Mouse (Mus musculus): ENCODE data around the gene Wnt10b. TPM values are rescaled to one million over a fixed set of nuclear protein-coding genes. Genes with fewer than 3 reads are reported as not detected.

Gene Wnt10b
- 0.30 and 0.65 TPM in 2 replicates for polyA plus RNA-seq (2012; rRNA removed)

GRCm38 (mm10) chr15:98777762-98778161 is at the start of gene Wnt10b:
TSS of gene Wnt10b (minus strand) at chr15:98778150.

GRCm38 (mm10) chr15:98809390-98809789 is 31.4 kb upstream of the Wnt10b start, which contains the start of gene Ddn:
TSS of gene Ddn (minus strand) at chr15:98809490.

GRCm38 (mm10) chr15:98789661-98790535 is 11.9 kb upstream of the Wnt10b start, which contains the start of gene Wnt1:
TSS of gene Wnt1 (plus strand) at chr15:98789857.

GRCm38 (mm10) chr15:98762670-98763529 is 15.1 kb downstream of the Wnt10b start, which contains the start of gene Arf3:
TSS of gene Arf3 (minus strand) at chr15:98763214.

GRCm38 (mm10) chr15:98727443-98728321 is 50.3 kb downstream of the Wnt10b start, which contains the start of gene Fkbp11:
TSS of gene Fkbp11 (minus strand) at chr15:98728198.

Other genes starting within 250 kb of the Wnt10b start
- gene Kansl2, start 243.9 kb downstream of the Wnt10b start, polyA plus RNA-seq (2012; rRNA removed): 23.5 and 24.8 TPM in 2 replicates
- 6.0 and 6.3 TPM in 2 replicates for gene Ccnt1, start 207.2 kb downstream of the Wnt10b start, polyA plus RNA-seq (2012; rRNA removed)
- gene 4930415O20Rik, start 207.1 kb downstream of the Wnt10b start, polyA plus RNA-seq (2012; rRNA removed): 0.43 TPM in 1 of 2 replicates, not detected in the other
- gene Adcy6, start 168.1 kb downstream of the Wnt10b start, polyA plus RNA-seq (2012; rRNA removed): 189 and 211 TPM in 2 replicates
- 96.4 and 107 TPM in 2 replicates for gene Cacnb3, start 147.3 kb downstream of the Wnt10b start, polyA plus RNA-seq (2012; rRNA removed)
- 29.0 and 31.4 TPM in 2 replicates for gene Ddx23, start 115.3 kb downstream of the Wnt10b start, polyA plus RNA-seq (2012; rRNA removed)
- gene Rnd1, start 100.7 kb downstream of the Wnt10b start, polyA plus RNA-seq (2012; rRNA removed): 1.2 and 2.3 TPM in 2 replicates
- 0.22 and 0.43 TPM in 2 replicates for gene Ccdc65, start 69.9 kb downstream of the Wnt10b start, polyA plus RNA-seq (2012; rRNA removed)
- gene Fkbp11, start 50.0 kb downstream of the Wnt10b start, polyA plus RNA-seq (2012; rRNA removed): 26.7 and 49.8 TPM in 2 replicates
- 75.8 and 94.5 TPM in 2 replicates for gene Arf3, start 14.9 kb downstream of the Wnt10b start, polyA plus RNA-seq (2012; rRNA removed)
- 0.07 TPM in 1 of 2 replicates, not detected in the other for gene Wnt1, start 11.7 kb upstream of the Wnt10b start, polyA plus RNA-seq (2012; rRNA removed)
- gene Ddn, start 31.3 kb upstream of the Wnt10b start, polyA plus RNA-seq (2012; rRNA removed): not detected in 2 replicates
- gene Prkag1, start 53.4 kb upstream of the Wnt10b start, polyA plus RNA-seq (2012; rRNA removed): 45.2 and 50.3 TPM in 2 replicates
- gene Kmt2d, start 93.1 kb upstream of the Wnt10b start, polyA plus RNA-seq (2012; rRNA removed): 23.9 and 26.7 TPM in 2 replicates
- 1.9 and 2.1 TPM in 2 replicates for gene Rhebl1, start 116.4 kb upstream of the Wnt10b start, polyA plus RNA-seq (2012; rRNA removed)
- gene Dhh, start 120.4 kb upstream of the Wnt10b start, polyA plus RNA-seq (2012; rRNA removed): 0.72 and 0.93 TPM in 2 replicates
- 56.6 and 93.6 TPM in 2 replicates for gene Lmbr1l, start 140.1 kb upstream of the Wnt10b start, polyA plus RNA-seq (2012; rRNA removed)
- 551 and 757 TPM in 2 replicates for gene Tuba1b, start 156.4 kb upstream of the Wnt10b start, polyA plus RNA-seq (2012; rRNA removed)
- gene Gm49450, start 175.4 kb upstream of the Wnt10b start, polyA plus RNA-seq (2012; rRNA removed): 98.4 and 128 TPM in 2 replicates
- gene Tuba1a, start 175.6 kb upstream of the Wnt10b start, polyA plus RNA-seq (2012; rRNA removed): 192 and 198 TPM in 2 replicates

Measured in colon, adult 2 months (tissue).